Mouse (Mus musculus) liver, embryonic 14 days (tissue): ENCODE results near the gene Dmrtc1c1. TPM values are rescaled to one million over a fixed set of nuclear protein-coding genes. Genes with fewer than 3 reads are reported as not detected.

Source experiments
- polyA plus RNA-seq: library from polyadenylated mRNA; depleted of rRNA; stranded (reverse); fragments of >200 nt; gene quantifications from 2 replicates; pipeline ENCODE4 v1.2.3, GENCODE M21; 2012; rRNA removed

The Dmrtc1c1 gene
- not detected in 2 replicates for polyA plus RNA-seq

DNA sequence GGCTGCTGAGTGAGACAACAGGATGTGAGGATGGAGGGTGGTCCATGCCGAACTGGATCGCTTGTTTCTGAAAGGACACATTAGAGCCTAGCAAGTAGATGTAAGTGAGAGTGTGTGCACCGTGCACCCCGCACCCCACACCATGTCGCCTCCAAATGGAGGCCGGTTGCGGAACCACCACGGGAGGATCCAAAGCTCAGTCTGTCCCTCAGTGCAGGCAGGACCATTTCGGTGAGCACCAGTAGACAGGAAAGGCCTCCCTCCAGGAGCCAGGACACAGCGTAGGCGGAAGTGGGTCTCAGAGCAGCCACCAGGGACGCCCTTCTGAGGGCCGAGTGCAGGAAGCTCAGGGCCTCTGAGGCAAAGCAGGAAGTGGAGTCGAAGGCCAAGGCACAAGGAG, at the start of gene Dmrtc1c1:
Gene Dmrtc1c1, plus strand, starts transcription at position 301 of the 400 bp plus-strand sequence.

DNA sequence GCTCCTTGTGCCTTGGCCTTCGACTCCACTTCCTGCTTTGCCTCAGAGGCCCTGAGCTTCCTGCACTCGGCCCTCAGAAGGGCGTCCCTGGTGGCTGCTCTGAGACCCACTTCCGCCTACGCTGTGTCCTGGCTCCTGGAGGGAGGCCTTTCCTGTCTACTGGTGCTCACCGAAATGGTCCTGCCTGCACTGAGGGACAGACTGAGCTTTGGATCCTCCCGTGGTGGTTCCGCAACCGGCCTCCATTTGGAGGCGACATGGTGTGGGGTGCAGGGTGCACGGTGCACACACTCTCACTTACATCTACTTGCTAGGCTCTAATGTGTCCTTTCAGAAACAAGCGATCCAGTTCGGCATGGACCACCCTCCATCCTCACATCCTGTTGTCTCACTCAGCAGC, 51.8 kb downstream of the Dmrtc1c1 start, which contains the start of gene Dmrtc1c2:
Gene Dmrtc1c2, minus strand, starts transcription at position 101 of the 400 bp plus-strand sequence.

Other genes starting within 250 kb of the Dmrtc1c1 start
- gene Phka1, start 158.7 kb upstream of the Dmrtc1c1 start, polyA plus RNA-seq: 0.78 and 0.85 TPM in 2 replicates
- not detected in 2 replicates for gene Gm3880, start 116.0 kb upstream of the Dmrtc1c1 start, polyA plus RNA-seq
- gene Gm9112, start 95.3 kb upstream of the Dmrtc1c1 start, polyA plus RNA-seq: not detected in 2 replicates
- gene Dmrtc1b, start 95.1 kb upstream of the Dmrtc1c1 start, polyA plus RNA-seq: not detected in 2 replicates
- not detected in 2 replicates for gene Dmrtc1c2, start 51.7 kb downstream of the Dmrtc1c1 start, polyA plus RNA-seq
- gene 1700031F05Rik, start 65.0 kb downstream of the Dmrtc1c1 start, polyA plus RNA-seq: not detected in 2 replicates
- 0.03 TPM in 1 of 2 replicates, not detected in the other for gene Dmrtc1a, start 105.7 kb downstream of the Dmrtc1c1 start, polyA plus RNA-seq
- not detected in 2 replicates for gene 1700011M02Rik, start 105.9 kb downstream of the Dmrtc1c1 start, polyA plus RNA-seq
- not detected in 2 replicates for gene 1700018G05Rik, start 125.4 kb downstream of the Dmrtc1c1 start, polyA plus RNA-seq